Mouse (Mus musculus) layer of hippocampus, adult 2 months (tissue): ENCODE results near the gene Fkbp4. TPM values are rescaled to one million over a fixed set of nuclear protein-coding genes. Genes with fewer than 3 reads are reported as not detected.

Experiments used
- DNase-seq, 2 experiments: peaks; one replicate each; pipeline ENCODE4 v3.0.0; 2022; ENCODE audit warnings: low spot score in 2 of 2
- H3K27ac ChIP-seq: fragments of 200-600 bp; 2 replicates; pipeline ENCODE4 v1.8.1; 2022
- H3K4me3 ChIP-seq: fragments of 200-600 bp; 2 replicates; pipeline ENCODE4 v1.8.1; 2022; ENCODE audit warnings: mild to moderate bottlenecking
- CTCF ChIP-seq: fragments of 200-600 bp; conservative IDR thresholded peaks from 2 replicates; pipeline ENCODE4 v1.8.1; 2022; ENCODE audit warnings: antibody characterized with exemption, mild to moderate bottlenecking, moderate library complexity
- long read RNA-seq, 2 experiments: library from polyadenylated mRNA; stranded (forward); transcript quantifications; one replicate each; pipeline ENCODE4 v2.0.0; 2021; ENCODE audit warnings: borderline mapping rate in 2 of 2
- total RNA-seq, 2 experiments: library from RNA; stranded (reverse); gene quantifications; 2 replicates each; pipeline ENCODE4 v1.2.3; 2021

The Fkbp4 gene
- total RNA-seq, result 100 to 1,000 TPM; 105 to 115 TPM
- long read RNA-seq, experiment 1, transcript Fkbp4-201 (10 exons, 2,217 nt), result major isoform, 116 of 157 reads
- long read RNA-seq, experiment 1, partial matches to known transcripts, result 5 of 157 reads
- long read RNA-seq, experiment 1, other reads (novel, unspliced or antisense), result 36 of 157 reads
- long read RNA-seq, experiment 2, transcript Fkbp4-201 (10 exons, 2,217 nt), result major isoform, 184 of 215 reads
- long read RNA-seq, experiment 2, partial matches to known transcripts, result 27 of 215 reads
- long read RNA-seq, experiment 2, other reads (novel, unspliced or antisense), result 4 of 215 reads

GRCm38 (mm10) chr6:128438317-128438870 is at the start of gene Fkbp4:
Gene Fkbp4, minus strand, starts transcription at chr6:128438677.
- peak; percentile 93 for DNase-seq
- peak; percentile 33; the same call in 1 of the 2 replicates for TF ChIP-seq CTCF
- peak within 1 kb of the TSS; percentile 92 for H3K4me3 ChIP-seq
- H3K27ac ChIP-seq, result peak within 1 kb of the TSS; percentile 96

DNA sequence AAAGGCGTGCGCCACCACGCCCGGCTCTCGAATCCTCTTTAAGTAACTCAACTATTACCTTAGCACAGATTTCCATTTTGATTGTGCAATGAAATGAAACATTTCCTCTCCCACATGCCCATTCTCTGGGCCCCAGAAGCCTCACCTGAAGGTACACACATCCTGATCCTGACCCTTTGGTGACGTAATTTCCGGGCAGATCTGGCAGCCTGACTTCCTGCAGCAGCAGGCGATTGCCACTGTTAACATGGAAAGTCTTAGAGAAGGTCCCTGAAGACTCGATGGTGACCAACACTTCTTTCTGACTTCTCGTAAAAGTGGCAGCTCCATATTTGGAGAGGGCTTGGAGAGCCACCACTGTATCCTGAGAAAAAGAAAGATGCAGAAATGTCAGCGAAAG is 49.3 kb upstream of the Fkbp4 start:
- H3K4me3 ChIP-seq, result no peak overlapping the region
- no peak overlapping the region for H3K27ac ChIP-seq
- TF ChIP-seq CTCF, result no peak
- DNase-seq, result no peak

DNA sequence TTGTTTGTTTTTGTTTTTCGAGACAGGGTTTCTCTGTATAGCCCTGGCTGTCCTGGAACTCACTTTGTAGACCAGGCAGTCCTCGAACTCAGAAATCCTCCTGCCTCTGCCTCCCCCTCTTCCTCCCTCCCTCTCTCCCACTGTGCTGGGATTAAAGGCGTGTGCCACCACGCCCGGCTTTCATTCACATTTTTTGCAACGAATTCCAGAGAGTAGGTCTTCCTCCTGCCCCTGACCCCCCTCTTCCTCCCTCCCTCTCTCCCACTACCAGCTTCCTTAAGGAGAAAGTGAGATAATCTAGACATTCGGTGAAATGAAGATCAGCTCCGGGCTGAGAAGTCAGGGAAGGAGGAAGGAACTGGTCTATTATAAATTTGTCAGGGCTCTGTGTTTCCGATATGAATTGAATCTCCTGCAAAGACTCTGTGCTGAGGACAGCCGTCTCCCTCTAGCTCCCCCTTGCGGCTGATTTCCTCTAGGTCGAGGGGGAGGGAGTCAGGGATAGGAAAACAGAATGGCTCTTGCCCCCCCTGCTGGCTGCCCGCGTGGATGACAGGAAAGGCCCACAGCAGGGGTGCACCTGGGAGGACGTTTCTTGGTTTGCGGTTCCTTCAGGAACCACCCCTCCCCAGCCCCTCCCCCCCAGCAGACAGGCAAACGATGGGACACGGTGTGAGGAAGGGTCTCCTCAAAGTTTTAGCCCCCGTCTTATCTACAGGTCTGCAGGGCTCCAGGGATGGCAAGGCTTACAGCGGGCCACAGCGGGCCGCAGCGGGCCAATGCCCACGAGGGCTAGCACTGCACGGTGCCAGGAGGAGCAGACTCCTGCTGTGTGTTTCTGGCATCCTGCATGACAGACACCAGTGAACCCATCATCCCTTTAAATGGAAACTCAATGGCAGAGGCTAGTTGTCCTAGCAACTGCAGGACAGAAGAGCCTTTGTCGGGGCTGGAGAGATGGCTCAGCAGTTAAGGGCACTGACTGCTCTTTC is 41.3 kb upstream of the Fkbp4 start:
- Histone ChIP-seq H3K4me3 (no peak overlapping the region), H3K27ac (no peak overlapping the region)
- peak; percentile 99 for TF ChIP-seq CTCF
- peak; percentile 96 to 100 for DNase-seq

- Histone ChIP-seq H3K27ac (no peak overlapping the region), H3K4me3 (no peak overlapping the region)
- no peak for TF ChIP-seq CTCF
- no peak for DNase-seq
Measured at GRCm38 (mm10) chr6:128477495-128477894, 39.0 kb upstream of the Fkbp4 start.

- Histone ChIP-seq H3K4me3 (no peak overlapping the region), H3K27ac (no peak overlapping the region)
- no peak for TF ChIP-seq CTCF
- no peak for DNase-seq
Measured at GRCm38 (mm10) chr6:128474112-128474511, 35.6 kb upstream of the Fkbp4 start.

- H3K4me3 ChIP-seq, result no peak overlapping the region
- TF ChIP-seq CTCF, result no peak; the same call in none of the 2 replicates
- DNase-seq, result no peak
Measured at GRCm38 (mm10) chr6:128469451-128469850, 31.0 kb upstream of the Fkbp4 start.

DNA sequence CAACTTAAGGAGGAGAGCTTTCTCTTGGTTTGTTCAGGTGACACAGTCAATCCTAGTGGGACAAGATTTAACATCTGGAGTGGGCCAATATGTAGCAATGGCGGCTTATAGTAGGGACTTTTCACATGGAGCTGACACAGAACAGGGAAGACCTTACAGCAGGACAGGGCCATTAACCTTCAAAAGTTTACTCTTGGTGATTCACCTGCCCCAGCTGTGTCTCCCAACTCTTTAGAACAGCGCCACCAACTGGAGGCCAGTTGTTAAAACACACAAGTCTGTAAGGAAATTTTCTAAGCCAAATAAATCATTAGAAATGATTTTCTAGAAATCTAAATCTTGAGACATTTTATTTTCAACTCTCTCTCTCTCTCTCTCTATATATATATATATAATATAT is 28.8 kb upstream of the Fkbp4 start:
- TF ChIP-seq CTCF, result peak; percentile 59
- no peak overlapping the region for H3K27ac ChIP-seq
- H3K4me3 ChIP-seq, result no peak overlapping the region
- DNase-seq, result no peak

More at GRCm38 (mm10) chr6:128469451-128469850, 31.0 kb upstream of the Fkbp4 start:
- H3K27ac ChIP-seq, result no peak overlapping the region

DNA sequence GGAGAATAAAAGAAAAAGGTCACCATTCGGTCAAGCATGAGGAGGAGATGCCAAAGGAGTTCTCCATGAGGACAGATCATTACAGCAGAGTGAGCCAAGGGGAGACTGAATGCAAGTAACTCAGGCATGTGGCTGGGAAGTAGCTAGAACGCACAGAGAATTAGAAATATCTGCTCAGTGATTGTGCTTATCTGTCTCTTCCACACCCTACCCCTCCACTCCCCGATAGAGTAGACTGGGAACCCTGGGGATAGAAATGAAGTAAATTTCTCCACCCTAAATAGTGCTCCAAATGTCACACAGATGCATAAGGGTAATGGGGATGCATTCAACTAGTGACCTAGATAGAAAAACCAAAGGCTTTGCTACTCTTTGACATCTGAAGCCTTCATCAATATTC is 28.1 kb upstream of the Fkbp4 start:
- no peak for DNase-seq
- TF ChIP-seq CTCF, result no peak
- H3K4me3 ChIP-seq, result no peak overlapping the region
- no peak overlapping the region for H3K27ac ChIP-seq

DNA sequence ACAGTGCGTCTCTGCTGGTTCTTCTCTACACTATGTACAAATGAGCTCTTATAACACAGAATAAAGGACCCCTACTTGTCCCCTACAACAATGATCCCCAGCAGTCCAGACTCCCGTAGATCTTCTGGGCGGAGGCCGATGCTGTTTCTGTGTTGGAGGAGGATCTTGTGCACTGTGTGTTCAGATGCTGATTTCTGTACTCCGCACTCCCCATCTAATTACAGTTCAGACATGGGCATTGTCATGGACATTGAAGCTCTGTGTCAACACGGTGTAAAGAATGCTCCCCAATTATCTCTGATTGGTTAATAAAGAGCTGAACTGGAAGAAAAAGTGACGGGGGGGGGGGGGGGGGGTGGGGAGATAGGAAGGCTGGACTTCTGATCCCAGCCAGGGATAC is 27.6 kb upstream of the Fkbp4 start:
- no peak for DNase-seq
- no peak overlapping the region for H3K27ac ChIP-seq
- no peak overlapping the region for H3K4me3 ChIP-seq
- TF ChIP-seq CTCF, result no peak

DNA sequence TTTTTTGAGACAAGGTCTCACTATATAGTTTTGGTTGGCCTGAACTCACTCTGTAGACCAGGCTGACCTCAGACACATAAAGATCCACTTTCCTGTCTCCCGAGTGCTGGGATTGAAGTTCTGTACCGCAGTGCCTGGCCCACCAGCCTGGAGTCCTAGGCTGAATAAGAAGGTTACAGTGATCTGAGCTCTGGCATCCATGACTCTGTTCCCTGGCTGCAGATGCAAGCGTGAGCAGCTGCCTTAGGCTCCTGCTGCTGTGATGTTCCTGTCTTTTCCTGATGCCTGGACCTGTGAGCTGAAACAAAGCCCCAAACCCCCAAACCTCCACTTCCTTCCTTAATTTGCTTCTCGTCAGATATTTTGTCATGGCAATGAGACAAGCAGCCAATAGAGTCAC is 26.5 kb upstream of the Fkbp4 start:
- Histone ChIP-seq H3K27ac (no peak overlapping the region), H3K4me3 (no peak overlapping the region)
- DNase-seq, result no peak
- no peak for TF ChIP-seq CTCF

DNA sequence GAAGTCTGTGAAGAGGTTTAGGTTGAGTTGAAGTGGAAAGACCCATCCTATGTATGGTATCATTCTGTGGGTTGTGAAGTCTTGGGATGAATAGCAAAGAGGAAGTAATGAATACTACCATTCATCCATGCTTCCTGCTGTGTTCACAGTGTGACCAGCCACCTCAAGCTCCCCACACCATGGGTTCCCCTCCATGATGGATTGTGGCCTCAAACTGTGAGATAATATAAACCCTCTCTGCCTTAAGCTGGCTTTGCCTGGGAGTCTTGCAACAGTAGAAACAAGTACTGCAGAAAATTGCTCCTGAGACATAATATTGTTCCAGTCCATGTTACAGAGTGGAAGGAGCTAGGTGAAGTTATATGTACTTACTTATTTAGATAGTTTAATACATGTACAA is 23.1 kb upstream of the Fkbp4 start:
- TF ChIP-seq CTCF, result no peak
- H3K4me3 ChIP-seq, result no peak overlapping the region
- no peak for DNase-seq
- H3K27ac ChIP-seq, result no peak overlapping the region

- H3K4me3 ChIP-seq, result no peak overlapping the region
- no peak for DNase-seq
- no peak for TF ChIP-seq CTCF
- no peak overlapping the region for H3K27ac ChIP-seq
Measured at GRCm38 (mm10) chr6:128460729-128461503, 22.4 kb upstream of the Fkbp4 start.

DNA sequence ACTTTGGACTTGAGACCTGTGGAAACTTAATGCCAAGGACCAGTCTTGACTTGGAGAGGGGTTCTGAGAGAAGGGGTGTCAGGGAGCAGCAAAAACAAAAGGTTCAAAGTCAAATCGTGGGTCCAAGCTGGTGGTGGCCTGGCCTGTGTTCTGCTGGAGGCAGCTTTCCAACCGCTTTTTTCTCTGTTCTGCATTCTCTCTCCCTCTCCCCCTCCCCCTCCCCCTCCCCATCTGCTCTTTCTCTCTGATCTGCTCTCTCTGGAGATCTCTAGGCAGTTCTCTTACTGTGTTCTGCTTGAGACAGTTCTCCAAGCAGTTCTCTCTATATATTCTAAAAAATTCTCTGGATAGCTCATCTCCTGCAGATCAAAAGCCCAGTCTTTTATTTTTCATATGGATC is 21.8 kb upstream of the Fkbp4 start:
- no peak overlapping the region for H3K4me3 ChIP-seq
- TF ChIP-seq CTCF, result no peak
- H3K27ac ChIP-seq, result peak overlapping the region; percentile 43; the same call in 1 of the 2 replicates
- DNase-seq, result no peak
